ENCODE assay signal across 8 mouse cellular contexts in the genomic region with DNA sequence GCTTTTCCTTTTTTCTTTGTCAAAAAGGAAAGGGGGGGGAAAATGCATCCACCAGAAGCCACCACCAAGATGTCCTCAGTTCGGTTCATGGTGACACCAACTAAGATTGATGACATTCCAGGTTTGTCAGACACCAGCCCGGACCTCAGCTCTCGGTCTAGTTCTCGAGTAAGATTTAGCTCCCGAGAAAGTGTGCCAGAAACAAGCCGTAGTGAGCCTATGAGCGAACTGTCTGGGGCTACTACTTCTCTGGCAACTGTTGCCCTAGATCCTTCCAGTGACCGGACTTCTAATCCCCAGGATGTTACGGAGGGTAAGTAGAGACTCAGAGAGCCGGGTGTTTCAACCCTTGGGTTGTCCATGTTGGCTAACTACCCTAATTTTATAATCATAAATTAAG. TPM values are rescaled to one million over a fixed set of nuclear protein-coding genes. Genes with fewer than 3 reads are reported as not detected.
A peak's percentile ranks its signal among the peaks of the same experiment; 100 is the strongest.
DNase-seq lines count a peak whose midpoint lies in the region; ATAC-seq and TF ChIP-seq lines count a peak whose summit lies in the region.

No protein-coding gene starts in this region.

- no peaks in the 10 kb centered on the region for H3K9me3 ChIP-seq in neural tube, embryonic 11.5 days (ENCODE audit: control insufficient read depth, low read length)
- no peaks in the 10 kb centered on the region for H3K9me3 ChIP-seq in heart, embryonic 11.5 days (replicated peaks; ENCODE audit: control insufficient read depth, low read length)
- H3K9me3 ChIP-seq in limb, embryonic 10.5 days (replicated peaks): no peaks in the 10 kb centered on the region
- H3K9me3 ChIP-seq in neural tube, embryonic 13.5 days: no peaks in the 10 kb centered on the region

- ATAC-seq in neural tube, embryonic 11.5 days (ENCODE audit: insufficient read depth, low FRiP score, low TSS enrichment): no peak
- ATAC-seq in heart, embryonic 11.5 days (replicated peaks; ENCODE audit: insufficient number of reproducible peaks, low FRiP score, low TSS enrichment): no peak
- ATAC-seq in neural tube, embryonic 13.5 days (ENCODE audit: low read depth): no peak

- 0 out of 2 replicates have a peak overlapping the region, but pooled peaks have one; percentile 7 for H3K9ac ChIP-seq in neural tube, embryonic 11.5 days (ENCODE audit: low read length)
- H3K9ac ChIP-seq in heart, embryonic 11.5 days (ENCODE audit: low read depth, low read length): peak overlapping the region; percentile 88
- H3K9ac ChIP-seq in neural tube, embryonic 13.5 days: peak overlapping the region; percentile 87

- no peak for TF ChIP-seq POLR2A in cortical plate, adult 2 months (IDR thresholded peaks at IDR 0.05; ENCODE audit: extremely low read depth, insufficient read depth, low read length)

- no peak overlapping the region for H3K27ac ChIP-seq in neural tube, embryonic 11.5 days (ENCODE audit: low read depth, low read length)
- peak overlapping the region; percentile 59; the same call in 1 of the 2 replicates for H3K27ac ChIP-seq in cortical plate, adult 2 months (ENCODE audit: insufficient read depth, low read length)
- 0 out of 2 replicates have a peak overlapping the region, but pooled peaks have one; percentile 15 for H3K27ac ChIP-seq in heart, embryonic 11.5 days (ENCODE audit: low read depth, low read length)
- no peak overlapping the region for H3K27ac ChIP-seq in limb, embryonic 10.5 days
- H3K27ac ChIP-seq in neural tube, embryonic 13.5 days (replicated peaks): no peak overlapping the region

- H3K4me2 ChIP-seq in neural tube, embryonic 11.5 days (ENCODE audit: low read depth): peak overlapping the region; percentile 94
- H3K4me2 ChIP-seq in heart, embryonic 11.5 days: peak overlapping the region; percentile 91
- peak overlapping the region; percentile 94 for H3K4me2 ChIP-seq in neural tube, embryonic 13.5 days

- peaks cover 12% of the 10 kb centered on the region for H3K4me1 ChIP-seq in neural tube, embryonic 11.5 days (ENCODE audit: control insufficient read depth, insufficient read depth, low read length)
- H3K4me1 ChIP-seq in cortical plate, adult 2 months (ENCODE audit: control insufficient read depth, insufficient read depth, low read length): peaks cover 2% of the 10 kb centered on the region; the same call in 1 of the 2 replicates
- no peaks in the 10 kb centered on the region for H3K4me1 ChIP-seq in heart, embryonic 11.5 days (ENCODE audit: control insufficient read depth, insufficient read depth, low read length)
- peaks cover 27% of the 10 kb centered on the region for H3K4me1 ChIP-seq in limb, embryonic 10.5 days
- peaks cover 62% of the 10 kb centered on the region for H3K4me1 ChIP-seq in neural tube, embryonic 13.5 days (replicated peaks)

- TF ChIP-seq CTCF in cortical plate, adult 2 months (IDR thresholded peaks at IDR 0.05; ENCODE audit: extremely low read depth, insufficient read depth, low read length): no peak

- WGBS in neural tube, embryonic 11.5 days: 41% methylated on average over 10 of the region's 10 CpGs
- WGBS in heart, embryonic 11.5 days (ENCODE audit: insufficient replicate concordance): 36% methylated on average over 10 of the region's 10 CpGs
- 48% methylated on average over 10 of the region's 10 CpGs for WGBS in limb, embryonic 10.5 days
- 38% methylated on average over 10 of the region's 10 CpGs for whole genome bisulfite sequencing in neural tube, embryonic 13.5 days

- DNase-seq in neural tube, embryonic 11.5 days (ENCODE audit: low spot score): no peak
- DNase-seq in neural tube, embryonic 10.5 days (ENCODE audit: extremely low spot score, low spot score): no peak
- no peak for DNase-seq in limb, embryonic 10.5 days (ENCODE audit: low spot score)
- DNase-seq in urinary bladder, postnatal 14 days (ENCODE audit: low spot score): no peak
- DNase-seq in frontal cortex, postnatal 14 days (ENCODE audit: low spot score in 2 of 2): no peak

- H3K27me3 ChIP-seq in neural tube, embryonic 11.5 days (ENCODE audit: control insufficient read depth, insufficient read depth, low read length): no peaks in the 10 kb centered on the region
- no peaks in the 10 kb centered on the region for H3K27me3 ChIP-seq in heart, embryonic 11.5 days (ENCODE audit: control insufficient read depth, insufficient read depth, low read length)
- no peaks in the 10 kb centered on the region for H3K27me3 ChIP-seq in limb, embryonic 10.5 days (ENCODE audit: low read depth, poor library complexity, severe bottlenecking)
- H3K27me3 ChIP-seq in neural tube, embryonic 13.5 days: no peaks in the 10 kb centered on the region

- no peaks in the 10 kb centered on the region for H3K36me3 ChIP-seq in neural tube, embryonic 11.5 days (ENCODE audit: control insufficient read depth, insufficient read depth, low read length)
- no peaks in the 10 kb centered on the region for H3K36me3 ChIP-seq in heart, embryonic 11.5 days (ENCODE audit: control insufficient read depth, insufficient read depth, low read length)
- H3K36me3 ChIP-seq in limb, embryonic 10.5 days: peaks cover 4% of the 10 kb centered on the region; the same call in 1 of the 2 replicates
- no peaks in the 10 kb centered on the region for H3K36me3 ChIP-seq in neural tube, embryonic 13.5 days

- peak overlapping the region; percentile 72 for H3K4me3 ChIP-seq in neural tube, embryonic 11.5 days (ENCODE audit: low read depth, low read length)
- peak overlapping the region; percentile 100 for H3K4me3 ChIP-seq in cortical plate, adult 2 months (ENCODE audit: insufficient read depth, low read length)
- H3K4me3 ChIP-seq in heart, embryonic 11.5 days (ENCODE audit: low read depth, low read length): peak overlapping the region; percentile 85
- H3K4me3 ChIP-seq in limb, embryonic 10.5 days: peak overlapping the region; percentile 72
- H3K4me3 ChIP-seq in neural tube, embryonic 13.5 days: peak overlapping the region; percentile 85

RNA-seq across cellular contexts. Expression of gene Gm21985, which starts 0.7 kb away (rescaled TPM):
- polyA plus RNA-seq in neural tube, embryonic 11.5 days (2014; fragmentation: Nextera tagmentation; extraction: Ambion mirVana): not detected in 2 replicates
- 0.13 and 0.15 TPM in 2 replicates for polyA plus RNA-seq in cortical plate, adult 2 months (2012; rRNA removed)
- 0.06 TPM in 1 of 2 replicates, not detected in the other for polyA plus RNA-seq in heart, embryonic 11.5 days (2014; fragmentation: Nextera tagmentation; extraction: Ambion mirVana)
- polyA plus RNA-seq in limb, embryonic 10.5 days (2016; fragmentation: Nextera tagmentation; extraction: Ambion mirVana): not detected in 2 replicates
- polyA plus RNA-seq in neural tube, embryonic 13.5 days (2015; fragmentation: Nextera tagmentation; extraction: Ambion mirVana): not detected in 2 replicates

RNA-seq across cellular contexts. Expression of gene Slc12a6, which starts 1.2 kb away (rescaled TPM):
- polyA plus RNA-seq in neural tube, embryonic 11.5 days (2014; fragmentation: Nextera tagmentation; extraction: Ambion mirVana): 15.3 and 15.4 TPM in 2 replicates
- polyA plus RNA-seq in cortical plate, adult 2 months (2012; rRNA removed): 109 and 113 TPM in 2 replicates
- 12.8 and 15.0 TPM in 2 replicates for polyA plus RNA-seq in heart, embryonic 11.5 days (2014; fragmentation: Nextera tagmentation; extraction: Ambion mirVana)
- 5.0 and 7.4 TPM in 2 replicates for polyA plus RNA-seq in limb, embryonic 10.5 days (2016; fragmentation: Nextera tagmentation; extraction: Ambion mirVana)
- 13.6 and 15.0 TPM in 2 replicates for polyA plus RNA-seq in neural tube, embryonic 13.5 days (2015; fragmentation: Nextera tagmentation; extraction: Ambion mirVana)

RNA-seq across cellular contexts. Expression of gene Nop10, which starts 5.1 kb away (rescaled TPM):
- polyA plus RNA-seq in neural tube, embryonic 11.5 days (2014; fragmentation: Nextera tagmentation; extraction: Ambion mirVana): 167 and 171 TPM in 2 replicates
- 92.6 and 101 TPM in 2 replicates for polyA plus RNA-seq in cortical plate, adult 2 months (2012; rRNA removed)
- polyA plus RNA-seq in heart, embryonic 11.5 days (2014; fragmentation: Nextera tagmentation; extraction: Ambion mirVana): 157 and 168 TPM in 2 replicates
- 188 and 253 TPM in 2 replicates for polyA plus RNA-seq in limb, embryonic 10.5 days (2016; fragmentation: Nextera tagmentation; extraction: Ambion mirVana)
- 163 and 172 TPM in 2 replicates for polyA plus RNA-seq in neural tube, embryonic 13.5 days (2015; fragmentation: Nextera tagmentation; extraction: Ambion mirVana)

RNA-seq across cellular contexts. Expression of gene Nutm1, which starts 7.7 kb away (rescaled TPM):
- not detected in 2 replicates for polyA plus RNA-seq in neural tube, embryonic 11.5 days (2014; fragmentation: Nextera tagmentation; extraction: Ambion mirVana)
- 0.08 and 0.10 TPM in 2 replicates for polyA plus RNA-seq in cortical plate, adult 2 months (2012; rRNA removed)
- 0.04 TPM in 1 of 2 replicates, not detected in the other for polyA plus RNA-seq in heart, embryonic 11.5 days (2014; fragmentation: Nextera tagmentation; extraction: Ambion mirVana)
- 0.04 and 0.10 TPM in 2 replicates for polyA plus RNA-seq in limb, embryonic 10.5 days (2016; fragmentation: Nextera tagmentation; extraction: Ambion mirVana)
- 0.11 TPM in 1 of 2 replicates, not detected in the other for polyA plus RNA-seq in neural tube, embryonic 13.5 days (2015; fragmentation: Nextera tagmentation; extraction: Ambion mirVana)

RNA-seq across cellular contexts. Expression of gene Lpcat4, which starts 27.5 kb away (rescaled TPM):
- polyA plus RNA-seq in neural tube, embryonic 11.5 days (2014; fragmentation: Nextera tagmentation; extraction: Ambion mirVana): 9.7 and 12.8 TPM in 2 replicates
- polyA plus RNA-seq in cortical plate, adult 2 months (2012; rRNA removed): 332 and 337 TPM in 2 replicates
- polyA plus RNA-seq in heart, embryonic 11.5 days (2014; fragmentation: Nextera tagmentation; extraction: Ambion mirVana): 15.4 and 17.2 TPM in 2 replicates
- polyA plus RNA-seq in limb, embryonic 10.5 days (2016; fragmentation: Nextera tagmentation; extraction: Ambion mirVana): 15.0 and 18.0 TPM in 2 replicates
- 18.5 and 21.7 TPM in 2 replicates for polyA plus RNA-seq in neural tube, embryonic 13.5 days (2015; fragmentation: Nextera tagmentation; extraction: Ambion mirVana)

Comparison
In these comparisons a context has a peak if more than half of its experiments do, and no peak if none do; other contexts are left out.
1. H3K27ac ChIP-seq: peak in cortical plate, adult 2 months (single experiment) and heart, embryonic 11.5 days (single experiment); none in neural tube, embryonic 11.5 days (single experiment), limb, embryonic 10.5 days (single experiment) and neural tube, embryonic 13.5 days (single experiment).
2. H3K9ac ChIP-seq: peak in every context shown above with its lines; median percentile 88 in heart, embryonic 11.5 days; 87 in neural tube, embryonic 13.5 days; 7 in neural tube, embryonic 11.5 days.
3. Peak in every context shown above with its lines, with median percentiles within 50 percentile points of each other: H3K4me2 ChIP-seq and H3K4me3 ChIP-seq.